Mouse (Mus musculus) liver, postnatal 0 days (tissue): ENCODE results near the gene Capzb. TPM values are rescaled to one million over a fixed set of nuclear protein-coding genes. Genes with fewer than 3 reads are reported as not detected.

Experiments used
- ATAC-seq: fragments of 200-750 bp; cut with Nextera tagmentation; 2 replicates; pipeline ENCODE4 v1.8.0; 2017; ENCODE audit warnings: mild to moderate bottlenecking, moderate library complexity
- DNase-seq: peaks from one replicate; pipeline ENCODE4 v3.0.0-alpha.2; 2016
- H3K27ac ChIP-seq: fragments of 300-500 bp; sonication (generic); 2 replicates; pipeline ENCODE4 v1.5.1; 2014; ENCODE audit warnings: antibody characterized with exemption, moderate library complexity, mild to moderate bottlenecking, low read depth
- H3K27me3 ChIP-seq: fragments of 300-500 bp; sonication (generic); 2 replicates; pipeline ENCODE4 v1.6.1; 2014; ENCODE audit warnings: low read length, control low read depth, mixed read lengths; ENCODE audit not compliant: insufficient read depth
- H3K36me3 ChIP-seq: fragments of 300-500 bp; sonication (generic); replicated peaks from 2 replicates; pipeline ENCODE4 v1.6.1; 2014; ENCODE audit warnings: mild to moderate bottlenecking, control low read depth, low read length, moderate library complexity, mixed read lengths; ENCODE audit not compliant: insufficient read depth
- H3K4me1 ChIP-seq: fragments of 300-500 bp; sonication (generic); 2 replicates; pipeline ENCODE4 v1.6.1; 2014; ENCODE audit warnings: antibody characterized with exemption, mild to moderate bottlenecking, control low read depth; ENCODE audit not compliant: insufficient read depth
- H3K4me2 ChIP-seq: fragments of 300-500 bp; sonication (generic); 2 replicates; pipeline ENCODE4 v1.6.1; 2014; ENCODE audit warnings: low read depth, mild to moderate bottlenecking, low read length, moderate library complexity, mixed read lengths
- H3K4me3 ChIP-seq: fragments of 300-500 bp; sonication (generic); 2 replicates; pipeline ENCODE4 v1.5.1; 2014; ENCODE audit warnings: low read depth, low read length
- H3K9ac ChIP-seq: fragments of 300-500 bp; sonication (generic); replicated peaks from 2 replicates; pipeline ENCODE4 v1.6.1; 2014; ENCODE audit warnings: mild to moderate bottlenecking, moderate library complexity
- H3K9me3 ChIP-seq: fragments of 300-500 bp; sonication (generic); 2 replicates; pipeline ENCODE4 v1.6.1; 2016; ENCODE audit warnings: mild to moderate bottlenecking, control low read depth, low read length, mixed read lengths
- CTCF ChIP-seq: sonication (generic); IDR thresholded peaks from 2 replicates; pipeline ENCODE4 v1.5.1; 2016; ENCODE audit warnings: antibody characterized with exemption, low read depth
- EP300 ChIP-seq: IDR thresholded peaks from 2 replicates; pipeline ENCODE4 v1.6.1; 2016; ENCODE audit warnings: antibody characterized with exemption, low read depth, mild to moderate bottlenecking
- WGBS: fragments of 180-500 bp; shearing (Covaris S2); extraction: QIAGEN DNeasy Blood & Tissue Kit; methylation state at CpG from one replicate; pipeline ENCODE4 v1.1.7; 2014; ENCODE audit not compliant: insufficient replicate concordance; 5-methylcytosine and 5-hydroxymethylcytosine counted together
- polyA plus RNA-seq: library from polyadenylated mRNA; unstranded; fragments of >200 nt; fragmentation: Nextera tagmentation; extraction: Ambion mirVana; gene quantifications from 2 replicates; pipeline ENCODE4 v1.2.1, GENCODE M21; 2015

Capzb gene
- polyA plus RNA-seq, 1 experiment from 2014 or later, result 143 TPM

GRCm38 (mm10) chr4:139250043-139250442 is 57.3 kb downstream of the Capzb start:
- H3K27ac ChIP-seq, result no peak overlapping the region
- ATAC-seq (no peak), DNase-seq (no peak)
- H3K9me3 ChIP-seq, result no peaks in the 10 kb centered on the region
- H3K4me1 ChIP-seq, result peaks cover 2% of the 10 kb centered on the region; the same call in 1 of the 2 replicates
- H3K36me3 ChIP-seq, result peaks cover 7% of the 10 kb centered on the region
- no peak for TF ChIP-seq EP300
- no peak for TF ChIP-seq CTCF
- no peak overlapping the region for H3K4me2 ChIP-seq
- WGBS, result 61% methylated on average over 5 of the region's 5 CpGs
- no peaks in the 10 kb centered on the region for H3K27me3 ChIP-seq
- H3K4me3 ChIP-seq, result no peak overlapping the region
- no peak overlapping the region for H3K9ac ChIP-seq

GRCm38 (mm10) chr4:139250886-139251285 is 58.2 kb downstream of the Capzb start:
- 42% methylated on average over 8 of the region's 8 CpGs for WGBS
- Histone ChIP-seq H3K27me3 (no peaks in the 10 kb centered on the region), H3K27ac (peak overlapping the region; percentile 11; the same call in 1 of the 2 replicates), H3K9me3 (no peaks in the 10 kb centered on the region), H3K36me3 (peaks cover 6% of the 10 kb centered on the region), H3K4me1 (peaks cover 2% of the 10 kb centered on the region; the same call in 1 of the 2 replicates), H3K4me3 (no peak overlapping the region), H3K9ac (no peak overlapping the region), H3K4me2 (no peak overlapping the region)
- ATAC-seq, result no peak
- DNase-seq, result no peak
- no peak for TF ChIP-seq CTCF
- no peak for TF ChIP-seq EP300

GRCm38 (mm10) chr4:139252051-139252760 is 59.5 kb downstream of the Capzb start:
- no peaks in the 10 kb centered on the region for H3K27me3 ChIP-seq
- TF ChIP-seq CTCF (peak; percentile 86), EP300 (no peak)
- peaks cover 2% of the 10 kb centered on the region; the same call in 1 of the 2 replicates for H3K4me1 ChIP-seq
- no peak overlapping the region for H3K4me3 ChIP-seq
- DNase-seq (peak; percentile 81), ATAC-seq (peak; percentile 70)
- H3K36me3 ChIP-seq, result peaks cover 6% of the 10 kb centered on the region
- 52% methylated on average over 22 of the region's 22 CpGs for WGBS
- H3K4me2 ChIP-seq, result no peak overlapping the region
- no peak overlapping the region for H3K9ac ChIP-seq
- no peak overlapping the region for H3K27ac ChIP-seq
- no peaks in the 10 kb centered on the region for H3K9me3 ChIP-seq

- no peak overlapping the region for H3K4me3 ChIP-seq
- DNase-seq, result no peak
- TF ChIP-seq CTCF, result no peak
- no peak for TF ChIP-seq EP300
- no peaks in the 10 kb centered on the region for H3K9me3 ChIP-seq
- 86% methylated on average over 9 of the region's 9 CpGs for WGBS
- peaks cover 2% of the 10 kb centered on the region; the same call in 1 of the 2 replicates for H3K4me1 ChIP-seq
- no peak overlapping the region for H3K27ac ChIP-seq
- H3K27me3 ChIP-seq, result no peaks in the 10 kb centered on the region
- H3K9ac ChIP-seq, result no peak overlapping the region
- ATAC-seq, result no peak
- peaks cover 14% of the 10 kb centered on the region for H3K36me3 ChIP-seq
- no peak overlapping the region for H3K4me2 ChIP-seq
Observed at GRCm38 (mm10) chr4:139253206-139253605, 60.5 kb downstream of the Capzb start.

- ATAC-seq, result no peak
- WGBS, result 87% methylated on average over 4 of the region's 4 CpGs
- H3K27me3 ChIP-seq, result no peaks in the 10 kb centered on the region
- DNase-seq, result no peak
- no peak overlapping the region for H3K9ac ChIP-seq
- TF ChIP-seq EP300 (no peak), CTCF (no peak)
- no peak overlapping the region for H3K4me2 ChIP-seq
- peaks cover 33% of the 10 kb centered on the region for H3K36me3 ChIP-seq
- no peak overlapping the region for H3K27ac ChIP-seq
- no peaks in the 10 kb centered on the region for H3K9me3 ChIP-seq
- H3K4me1 ChIP-seq, result no peaks in the 10 kb centered on the region; the same call in 1 of the 2 replicates
- no peak overlapping the region for H3K4me3 ChIP-seq
Observed at GRCm38 (mm10) chr4:139256146-139256545, 63.4 kb downstream of the Capzb start.

GRCm38 (mm10) chr4:139256708-139257107 is 64.0 kb downstream of the Capzb start:
- no peak overlapping the region for H3K9ac ChIP-seq
- DNase-seq (no peak), ATAC-seq (no peak)
- TF ChIP-seq CTCF (no peak), EP300 (no peak)
- H3K27me3 ChIP-seq, result no peaks in the 10 kb centered on the region
- no peak overlapping the region for H3K4me3 ChIP-seq
- H3K36me3 ChIP-seq, result peaks cover 39% of the 10 kb centered on the region
- no peak overlapping the region for H3K27ac ChIP-seq
- no peaks in the 10 kb centered on the region for H3K9me3 ChIP-seq
- no peak overlapping the region for H3K4me2 ChIP-seq
- no peaks in the 10 kb centered on the region for H3K4me1 ChIP-seq
- WGBS, result 87% methylated on average over 8 of the region's 8 CpGs
